Mouse (Mus musculus) CD4-positive naive resting alpha-beta T cell, adult 57 days (primary cell): ENCODE results near the gene Tmem160. TPM values are rescaled to one million over a fixed set of nuclear protein-coding genes. Genes with fewer than 3 reads are reported as not detected.

ENCODE experiments used
- total RNA-seq: library from RNA; stranded (reverse); gene quantifications from one replicate; pipeline ENCODE4 v1.2.4, GENCODE M21; 2023

The Tmem160 gene
- 40.0 TPM for total RNA-seq

DNA sequence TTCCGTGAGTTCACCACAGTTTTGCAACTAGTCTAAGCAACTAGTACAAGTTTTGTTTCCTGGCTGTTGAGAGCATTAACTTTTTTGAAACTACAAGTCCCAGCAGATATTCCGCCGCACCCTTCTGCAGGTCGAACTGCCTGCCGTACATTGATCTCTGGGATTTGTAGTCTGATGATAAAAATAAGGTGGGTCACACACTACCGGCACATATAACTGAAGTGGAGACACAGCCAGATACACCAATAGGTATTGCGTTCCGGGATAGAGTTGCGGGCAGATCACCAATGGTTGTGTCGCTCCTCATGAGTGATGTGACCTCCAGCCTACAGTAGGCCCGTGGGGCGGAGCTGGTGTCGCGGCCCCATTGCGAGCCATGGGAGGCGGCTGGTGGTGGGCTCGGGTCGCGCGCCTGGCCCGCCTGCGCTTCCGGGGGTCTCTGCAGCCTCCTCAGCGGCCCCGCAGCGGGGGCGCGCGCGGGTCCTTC is at the start of gene Tmem160:
Tmem160 (plus strand) TSS at position 193 of the 487 bp plus-strand sequence.

DNA sequence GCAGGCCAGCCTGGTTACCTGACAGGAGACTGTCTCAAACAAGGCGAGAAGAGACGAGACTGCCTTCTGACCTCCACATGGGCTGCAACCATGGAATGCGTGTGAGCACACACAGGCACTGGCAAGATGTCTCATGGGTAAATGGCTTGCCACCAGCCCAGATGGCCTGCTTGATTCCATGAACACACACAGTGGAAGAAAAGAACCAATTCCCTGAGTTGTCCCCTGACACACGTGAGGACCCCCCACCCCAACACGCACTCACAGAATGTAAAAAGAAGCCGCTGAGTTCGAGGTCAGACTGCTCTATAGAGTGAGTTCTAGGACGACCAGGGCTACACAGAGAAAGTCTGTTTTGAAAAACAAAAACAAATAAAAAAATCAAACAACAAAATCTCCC is 25.0 kb downstream of the Tmem160 start, which contains the start of gene Npas1:
Npas1 (minus strand) TSS at position 101 of the 400 bp plus-strand sequence.

Other genes starting within 250 kb of the Tmem160 start
- gene Dhx34, start 230.7 kb upstream of the Tmem160 start, total RNA-seq: 29.4 TPM
- 0.21 TPM for gene C5ar2, start 208.6 kb upstream of the Tmem160 start, total RNA-seq
- 0.38 TPM for gene C5ar1, start 193.2 kb upstream of the Tmem160 start, total RNA-seq
- 37.6 TPM for gene Inafm1, start 179.2 kb upstream of the Tmem160 start, total RNA-seq
- 347 TPM for gene Ccdc9, start 166.0 kb upstream of the Tmem160 start, total RNA-seq
- gene Bbc3, start 144.4 kb upstream of the Tmem160 start, total RNA-seq: 71.4 TPM
- 50.6 TPM for gene Sae1, start 65.0 kb upstream of the Tmem160 start, total RNA-seq
- gene Zc3h4, start 51.9 kb upstream of the Tmem160 start, total RNA-seq: 83.4 TPM
- gene Npas1, start 24.9 kb downstream of the Tmem160 start, total RNA-seq: not detected
- 20.2 TPM for gene Arhgap35, start 162.2 kb downstream of the Tmem160 start, total RNA-seq
- not detected for gene Ceacam15, start 222.9 kb downstream of the Tmem160 start, total RNA-seq